Mouse (Mus musculus) mouse embryonic stem cell (cell line): Measurements from ENCODE around the gene 1700012B07Rik.

Experiments
- in situ Hi-C, 2 experiments: fragments of 300-500 bp; cut with MboI; formaldehyde crosslinking; loops; 1 replicate in 1 of 2; 3 replicates in 1 of 2; pipeline ENCODE4 v1.14.3; 2019 to 2020; ENCODE audit warnings: low sequenced_read_pairs in 2 of 2, low pct_unique_long_range_greater_than_20kb in 1 of 2, mixed read lengths in 1 of 2; ENCODE audit not compliant: unreplicated experiment in 1 of 2

1700012B07Rik gene

GRCm38 (mm10) chr11:109857086-109857485 is 29.2 kb upstream of the 1700012B07Rik start:
- in situ Hi-C loops = loop anchor here (10.0 kb wide), 2 partner anchors 182 to 412 kb away; no protein-coding TSS in a partner anchor

GRCm38 (mm10) chr11:109854056-109854455 is 26.2 kb upstream of the 1700012B07Rik start:
- in situ Hi-C loops = loop anchor here (10.0 kb wide), 2 partner anchors 179 to 409 kb away; no protein-coding TSS in a partner anchor

- in situ Hi-C loops = loop anchor here (10.0 kb wide), 2 partner anchors 179 to 409 kb away; no protein-coding TSS in a partner anchor
Observed at GRCm38 (mm10) chr11:109853228-109853966, 25.6 kb upstream of the 1700012B07Rik start.

GRCm38 (mm10) chr11:109851996-109852395 is 24.1 kb upstream of the 1700012B07Rik start:
- in situ Hi-C loops = loop anchor here (10.0 kb wide), 2 partner anchors 177 to 407 kb away; no protein-coding TSS in a partner anchor

- in situ Hi-C loops = no loop called here
Observed at GRCm38 (mm10) chr11:109846343-109846742, 18.5 kb upstream of the 1700012B07Rik start.

- in situ Hi-C loops = no loop called here
Observed at GRCm38 (mm10) chr11:109845601-109846000, 17.8 kb upstream of the 1700012B07Rik start.

GRCm38 (mm10) chr11:109844466-109844865 is 16.6 kb upstream of the 1700012B07Rik start:
- in situ Hi-C loops = no loop called here

- in situ Hi-C loops = no loop called here
Observed at GRCm38 (mm10) chr11:109830368-109830767, 2.5 kb upstream of the 1700012B07Rik start.

- in situ Hi-C loops = no loop called here
Observed at GRCm38 (mm10) chr11:109822280-109822679, 5.6 kb downstream of the 1700012B07Rik start.

GRCm38 (mm10) chr11:109817405-109817804 is 10.4 kb downstream of the 1700012B07Rik start:
- in situ Hi-C loops = no loop called here

- in situ Hi-C loops = no loop called here
Observed at GRCm38 (mm10) chr11:109816911-109817310, 10.9 kb downstream of the 1700012B07Rik start.

- in situ Hi-C loops = no loop called here
Observed at GRCm38 (mm10) chr11:109811721-109812120, 16.1 kb downstream of the 1700012B07Rik start.

- in situ Hi-C loops = no loop called here
Observed at GRCm38 (mm10) chr11:109809175-109809855, 18.5 kb downstream of the 1700012B07Rik start.

- in situ Hi-C loops = no loop called here
Observed at GRCm38 (mm10) chr11:109801515-109801914, 26.3 kb downstream of the 1700012B07Rik start.

- in situ Hi-C loops = no loop called here
Observed at GRCm38 (mm10) chr11:109797531-109797930, 30.3 kb downstream of the 1700012B07Rik start.

GRCm38 (mm10) chr11:109795536-109795935 is 32.3 kb downstream of the 1700012B07Rik start:
- in situ Hi-C loops = no loop called here

GRCm38 (mm10) chr11:109793578-109793977 is 34.3 kb downstream of the 1700012B07Rik start:
- in situ Hi-C loops = no loop called here

GRCm38 (mm10) chr11:109792401-109792997 is 35.3 kb downstream of the 1700012B07Rik start:
- in situ Hi-C loops = no loop called here

GRCm38 (mm10) chr11:109791965-109792364 is 35.9 kb downstream of the 1700012B07Rik start:
- in situ Hi-C loops = no loop called here
